Mouse (Mus musculus): Measurements from ENCODE around the gene Trp53rkb.

Trp53rkb gene

GRCm38 (mm10) chr2:166792355-166792754, at the start of gene Trp53rkb:
Gene Trp53rkb, plus strand, starts transcription at chr2:166792531.
- no peak for DNase-seq (ENCODE audit: low read depth)

GRCm38 (mm10) chr2:166743504-166743903, 48.8 kb upstream of the Trp53rkb start:
- no peak for DNase-seq (ENCODE audit: low read depth)

GRCm38 (mm10) chr2:166744433-166744832, 47.9 kb upstream of the Trp53rkb start:
- no peak for DNase-seq (ENCODE audit: low read depth)

GRCm38 (mm10) chr2:166745849-166746248, 46.5 kb upstream of the Trp53rkb start:
- no peak for DNase-seq (ENCODE audit: low read depth)

GRCm38 (mm10) chr2:166746261-166746913, 45.9 kb upstream of the Trp53rkb start:
- peak; percentile 35 for DNase-seq (ENCODE audit: low read depth)

- no peak for DNase-seq (ENCODE audit: low read depth)
These were observed 41.6 kb upstream of the Trp53rkb start for GRCm38 (mm10) chr2:166750620-166751191.

GRCm38 (mm10) chr2:166754194-166754593, 38.1 kb upstream of the Trp53rkb start:
- no peak for DNase-seq (ENCODE audit: low read depth)

- DNase-seq (ENCODE audit: low read depth): no peak
These were observed 37.6 kb upstream of the Trp53rkb start for GRCm38 (mm10) chr2:166754760-166755159.

- DNase-seq (ENCODE audit: low read depth): no peak
These were observed 34.4 kb upstream of the Trp53rkb start for GRCm38 (mm10) chr2:166757969-166758368.

- DNase-seq (ENCODE audit: low read depth): no peak
These were observed 28.3 kb upstream of the Trp53rkb start for GRCm38 (mm10) chr2:166764051-166764450.

GRCm38 (mm10) chr2:166767591-166767990, 24.7 kb upstream of the Trp53rkb start:
- DNase-seq (ENCODE audit: low read depth): no peak

- no peak for DNase-seq (ENCODE audit: low read depth)
These were observed 20.9 kb upstream of the Trp53rkb start for GRCm38 (mm10) chr2:166771396-166771795.

GRCm38 (mm10) chr2:166773587-166773986, 18.7 kb upstream of the Trp53rkb start:
- no peak for DNase-seq (ENCODE audit: low read depth)

- no peak for DNase-seq (ENCODE audit: low read depth)
These were observed 18.1 kb upstream of the Trp53rkb start for GRCm38 (mm10) chr2:166774275-166774674.

- DNase-seq (ENCODE audit: low read depth): no peak
These were observed 16.9 kb upstream of the Trp53rkb start for GRCm38 (mm10) chr2:166775357-166775893.

GRCm38 (mm10) chr2:166776272-166776671, 16.1 kb upstream of the Trp53rkb start:
- DNase-seq (ENCODE audit: low read depth): no peak

GRCm38 (mm10) chr2:166779956-166780355, 12.4 kb upstream of the Trp53rkb start:
- DNase-seq (ENCODE audit: low read depth): no peak

- no peak for DNase-seq (ENCODE audit: low read depth)
These were observed 11.3 kb upstream of the Trp53rkb start for GRCm38 (mm10) chr2:166780980-166781578.

- DNase-seq (ENCODE audit: low read depth): no peak
These were observed 8.0 kb upstream of the Trp53rkb start for GRCm38 (mm10) chr2:166784376-166784775.

- peak; percentile 89 for DNase-seq (ENCODE audit: low read depth)
These were observed 5.9 kb upstream of the Trp53rkb start for GRCm38 (mm10) chr2:166786353-166787004.

GRCm38 (mm10) chr2:166791738-166792137, 593 bp upstream of the Trp53rkb start:
- no peak for DNase-seq (ENCODE audit: low read depth)

- peak; percentile 66 for DNase-seq (ENCODE audit: low read depth)
These were observed 1.3 kb downstream of the Trp53rkb start for GRCm38 (mm10) chr2:166793542-166794214.

Data from c-Kit-positive CD71-positive TER-119-negative erythroid progenitor cells, embryonic 14.5 days (primary cell).